Mouse (Mus musculus) embryonic fibroblast, embryonic 13.5 days (primary cell): ENCODE measurements around the gene Il6st. TPM values are rescaled to one million over a fixed set of nuclear protein-coding genes. Genes with fewer than 3 reads are reported as not detected.
A peak's percentile ranks its signal among the peaks of the same experiment; 100 is the strongest.

ENCODE experiments used
- H3K27ac ChIP-seq: 2 replicates; pipeline ENCODE4 v1.5.1; 2012; ENCODE audit warnings: low read length, control low read depth, inconsistent platforms; ENCODE audit not compliant: insufficient read depth
- H3K4me1 ChIP-seq: 2 replicates; pipeline ENCODE4 v1.6.1; 2011; ENCODE audit warnings: low read length; ENCODE audit not compliant: control insufficient read depth, insufficient read depth
- H3K4me3 ChIP-seq: 2 replicates; pipeline ENCODE4 v1.5.1; 2011; ENCODE audit warnings: mild to moderate bottlenecking, control low read depth, low read length; ENCODE audit not compliant: insufficient read depth
- CTCF ChIP-seq: IDR thresholded peaks from 2 replicates; pipeline ENCODE4 v1.5.1; 2011; ENCODE audit warnings: mild to moderate bottlenecking, control low read depth, low read length, moderate library complexity, borderline replicate concordance; ENCODE audit not compliant: insufficient read depth
- POLR2A ChIP-seq: IDR thresholded peaks from 2 replicates; pipeline ENCODE4 v1.6.1; 2011; ENCODE audit warnings: low read depth, mild to moderate bottlenecking, control low read depth, low read length, moderate library complexity
- polyA plus RNA-seq: library from polyadenylated mRNA; stranded (reverse); fragments of >200 nt; gene quantifications from 2 replicates; pipeline ENCODE4 v1.2.4, GENCODE M21; 2011; ENCODE audit warnings: low read depth; ENCODE audit not compliant: missing spikeins, insufficient read length

Gene Il6st
- polyA plus RNA-seq, 1 experiment: 515 TPM

DNA sequence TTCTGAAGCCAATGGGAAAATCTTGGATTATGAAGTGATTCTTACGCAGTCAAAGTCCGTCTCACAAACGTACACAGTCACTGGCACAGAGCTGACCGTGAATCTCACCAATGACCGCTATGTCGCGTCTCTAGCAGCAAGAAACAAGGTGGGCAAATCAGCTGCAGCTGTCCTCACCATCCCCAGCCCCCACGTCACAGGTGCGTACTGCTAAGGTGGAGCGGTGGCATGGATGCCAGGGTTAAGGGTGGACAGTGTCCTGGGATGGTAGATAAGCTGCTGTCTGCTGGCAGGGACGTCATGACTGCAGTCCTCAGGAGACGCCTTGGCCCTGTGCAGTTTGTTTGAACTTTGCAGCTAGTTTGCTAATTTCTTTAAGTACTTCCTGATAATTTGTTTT, 30.7 kb downstream of the Il6st start:
- H3K4me1 ChIP-seq: no peaks in the 10 kb centered on the region
- no peak overlapping the region for H3K4me3 ChIP-seq
- TF ChIP-seq POLR2A: no peak
- TF ChIP-seq CTCF: no peak
- no peak overlapping the region for H3K27ac ChIP-seq

DNA sequence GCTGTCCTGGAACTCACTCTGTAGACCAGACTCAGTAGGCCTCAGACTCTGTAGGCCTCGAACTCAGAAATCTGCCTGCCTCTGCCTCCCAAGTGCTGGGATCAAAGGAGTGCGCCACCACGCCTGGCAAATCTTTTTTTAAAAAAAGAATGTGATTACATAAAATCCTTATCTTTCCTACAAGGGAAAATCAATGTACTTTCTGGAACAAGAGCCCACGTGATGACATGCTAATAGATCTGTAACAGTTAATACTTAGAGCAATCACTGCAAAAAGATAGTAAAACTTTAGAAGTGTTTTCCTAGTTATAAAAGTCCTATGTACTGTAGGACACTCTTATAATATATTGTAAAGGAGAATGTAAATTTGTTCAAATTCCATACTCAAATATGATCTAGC, 36.2 kb downstream of the Il6st start:
- Histone ChIP-seq H3K27ac (no peak overlapping the region), H3K4me3 (no peak overlapping the region), H3K4me1 (no peaks in the 10 kb centered on the region)
- TF ChIP-seq CTCF (no peak), POLR2A (no peak)

DNA sequence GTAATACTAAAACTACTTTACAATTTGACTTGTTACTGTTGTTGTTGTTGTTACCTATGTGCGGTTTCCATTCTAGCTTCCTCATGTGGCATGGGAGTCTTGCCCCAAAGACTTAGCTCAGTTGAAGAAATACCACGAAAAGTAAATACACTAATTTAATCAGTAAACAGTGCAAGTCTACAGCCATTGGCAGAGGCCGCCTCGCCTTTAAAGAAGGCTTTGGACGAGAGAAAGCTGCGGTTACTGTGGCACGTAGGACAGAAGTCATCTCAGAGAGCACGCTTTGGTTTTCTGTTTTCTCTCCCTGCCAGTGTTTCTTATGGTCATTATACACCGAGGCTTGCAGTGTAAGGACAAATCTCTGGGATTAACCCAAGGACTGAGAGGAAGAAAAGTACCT, 36.6 kb downstream of the Il6st start:
- no peak for TF ChIP-seq CTCF
- TF ChIP-seq POLR2A: no peak
- Histone ChIP-seq H3K4me3 (no peak overlapping the region), H3K4me1 (no peaks in the 10 kb centered on the region), H3K27ac (no peak overlapping the region)

DNA sequence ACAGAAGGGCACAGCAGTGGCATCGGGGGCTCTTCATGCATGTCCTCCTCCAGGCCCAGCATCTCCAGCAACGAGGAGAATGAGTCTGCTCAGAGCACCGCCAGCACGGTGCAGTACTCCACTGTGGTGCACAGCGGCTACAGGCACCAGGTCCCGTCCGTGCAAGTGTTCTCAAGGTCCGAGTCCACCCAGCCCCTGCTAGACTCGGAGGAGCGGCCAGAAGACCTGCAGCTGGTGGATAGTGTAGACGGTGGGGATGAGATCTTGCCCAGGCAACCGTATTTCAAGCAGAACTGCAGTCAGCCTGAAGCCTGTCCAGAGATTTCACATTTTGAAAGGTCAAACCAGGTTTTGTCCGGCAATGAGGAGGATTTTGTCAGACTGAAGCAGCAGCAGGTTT, 40.0 kb downstream of the Il6st start:
- no peak overlapping the region for H3K4me3 ChIP-seq
- H3K27ac ChIP-seq: no peak overlapping the region
- no peaks in the 10 kb centered on the region; the same call in 1 of the 2 replicates for H3K4me1 ChIP-seq
- TF ChIP-seq CTCF (no peak), POLR2A (no peak)

DNA sequence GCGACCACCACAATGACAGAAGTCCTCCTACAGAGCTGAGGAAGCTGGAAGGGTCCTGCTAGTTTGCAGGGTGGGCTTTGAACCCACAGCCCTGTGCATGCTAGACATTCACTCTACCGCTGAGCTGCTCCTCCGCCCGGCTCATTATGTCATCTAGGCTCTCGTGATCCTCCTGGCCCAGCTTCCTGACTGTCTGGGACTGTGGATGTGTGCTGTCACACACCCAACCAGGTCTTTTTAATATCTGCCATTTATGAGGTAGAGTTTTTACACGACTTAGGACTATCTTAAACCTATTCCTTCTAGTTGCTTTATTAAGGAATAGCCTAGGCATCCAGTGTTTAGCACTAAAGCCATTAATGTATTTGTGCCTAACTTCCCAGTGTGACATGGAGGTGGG, 41.6 kb downstream of the Il6st start:
- TF ChIP-seq CTCF: no peak
- TF ChIP-seq POLR2A: no peak
- Histone ChIP-seq H3K4me3 (no peak overlapping the region), H3K4me1 (no peaks in the 10 kb centered on the region; the same call in 1 of the 2 replicates), H3K27ac (no peak overlapping the region)

DNA sequence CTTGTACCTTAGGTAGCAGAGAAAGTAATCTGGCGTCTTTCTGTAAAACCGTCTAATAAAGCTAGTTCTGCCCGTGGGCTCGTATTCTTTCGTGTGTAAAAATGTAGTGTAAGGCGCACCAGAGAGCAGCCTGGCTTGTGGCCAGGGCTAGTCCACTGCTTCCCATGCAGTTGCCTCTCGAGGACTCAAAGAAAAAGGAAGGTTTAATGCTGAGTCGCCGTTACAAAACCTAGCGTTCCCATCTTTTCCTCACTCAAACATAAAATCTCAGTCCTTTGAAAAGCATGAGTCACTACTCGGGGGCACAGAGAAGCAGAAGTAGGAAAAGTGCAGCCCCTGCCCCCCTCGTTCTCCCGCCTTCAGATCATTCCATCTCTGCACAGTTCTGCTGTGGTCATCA, 42.9 kb downstream of the Il6st start:
- no peak for TF ChIP-seq CTCF
- H3K27ac ChIP-seq: no peak overlapping the region
- H3K4me1 ChIP-seq: no peaks in the 10 kb centered on the region; the same call in 1 of the 2 replicates
- H3K4me3 ChIP-seq: no peak overlapping the region

DNA sequence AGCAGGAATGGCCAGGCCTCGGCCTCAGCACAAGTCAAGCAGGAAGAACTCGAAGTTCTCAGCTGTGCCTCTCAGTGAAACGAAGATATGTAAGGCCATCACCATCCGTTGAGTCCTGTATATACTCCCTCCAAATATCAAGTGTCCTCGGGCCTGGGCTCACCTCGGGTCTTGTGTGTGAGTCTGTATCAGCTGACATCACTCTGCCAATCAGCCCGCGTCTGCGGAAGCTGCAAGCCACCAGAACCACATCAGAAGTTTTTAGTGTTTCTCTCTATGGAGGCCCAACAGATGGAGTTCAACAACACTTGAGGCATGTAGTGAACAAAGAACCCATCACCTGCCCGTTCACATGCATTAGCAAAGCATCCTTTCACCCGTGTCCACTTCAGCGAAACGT, 43.8 kb downstream of the Il6st start:
- TF ChIP-seq POLR2A: no peak
- TF ChIP-seq CTCF: no peak
- Histone ChIP-seq H3K4me1 (no peaks in the 10 kb centered on the region; the same call in 1 of the 2 replicates), H3K4me3 (no peak overlapping the region), H3K27ac (no peak overlapping the region)

DNA sequence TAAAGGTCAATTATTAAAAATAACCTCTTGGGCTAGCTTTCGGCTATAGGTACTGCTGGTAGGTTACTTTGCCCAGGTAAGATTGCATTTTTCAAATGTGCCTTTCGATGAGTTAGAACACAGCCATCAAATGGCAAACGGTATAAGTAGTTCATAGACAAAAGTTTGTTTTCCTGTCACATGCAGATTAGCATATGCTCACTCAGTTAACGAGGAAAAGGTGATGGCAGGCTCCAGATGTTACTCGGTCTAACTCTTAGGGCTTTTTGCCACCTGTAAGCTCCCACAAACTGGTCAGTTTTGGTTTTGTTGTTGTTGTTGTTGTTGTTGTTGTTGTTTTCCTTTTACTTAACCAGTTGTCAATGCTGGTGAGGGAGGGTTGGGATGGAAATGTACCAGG, 44.6 kb downstream of the Il6st start:
- Histone ChIP-seq H3K4me3 (no peak overlapping the region), H3K4me1 (no peaks in the 10 kb centered on the region; the same call in 1 of the 2 replicates), H3K27ac (no peak overlapping the region)
- TF ChIP-seq CTCF (no peak), POLR2A (no peak)

DNA sequence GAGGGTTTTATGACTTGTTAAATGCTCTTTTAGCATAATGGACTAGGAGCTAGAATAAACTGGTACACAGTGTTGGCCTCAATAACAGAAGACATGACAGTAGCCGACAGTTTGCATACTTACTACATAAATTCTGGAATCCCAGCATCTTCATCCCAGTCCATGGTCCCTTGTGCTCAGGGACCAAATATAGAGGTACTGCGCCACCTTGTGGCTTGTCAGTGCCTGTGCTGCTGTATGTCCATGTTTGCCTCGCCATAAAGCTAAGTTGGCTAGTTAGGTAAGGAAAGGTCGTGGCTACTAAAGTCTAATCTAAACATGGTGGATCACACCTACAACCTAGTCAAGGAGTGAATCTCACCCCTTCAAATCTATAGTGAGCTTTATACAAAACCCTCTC, 45.6 kb downstream of the Il6st start:
- Histone ChIP-seq H3K27ac (no peak overlapping the region), H3K4me3 (no peak overlapping the region), H3K4me1 (no peaks in the 10 kb centered on the region; the same call in 1 of the 2 replicates)
- TF ChIP-seq CTCF: peak; percentile 91; the same call in 1 of the 2 replicates
- TF ChIP-seq POLR2A: no peak

DNA sequence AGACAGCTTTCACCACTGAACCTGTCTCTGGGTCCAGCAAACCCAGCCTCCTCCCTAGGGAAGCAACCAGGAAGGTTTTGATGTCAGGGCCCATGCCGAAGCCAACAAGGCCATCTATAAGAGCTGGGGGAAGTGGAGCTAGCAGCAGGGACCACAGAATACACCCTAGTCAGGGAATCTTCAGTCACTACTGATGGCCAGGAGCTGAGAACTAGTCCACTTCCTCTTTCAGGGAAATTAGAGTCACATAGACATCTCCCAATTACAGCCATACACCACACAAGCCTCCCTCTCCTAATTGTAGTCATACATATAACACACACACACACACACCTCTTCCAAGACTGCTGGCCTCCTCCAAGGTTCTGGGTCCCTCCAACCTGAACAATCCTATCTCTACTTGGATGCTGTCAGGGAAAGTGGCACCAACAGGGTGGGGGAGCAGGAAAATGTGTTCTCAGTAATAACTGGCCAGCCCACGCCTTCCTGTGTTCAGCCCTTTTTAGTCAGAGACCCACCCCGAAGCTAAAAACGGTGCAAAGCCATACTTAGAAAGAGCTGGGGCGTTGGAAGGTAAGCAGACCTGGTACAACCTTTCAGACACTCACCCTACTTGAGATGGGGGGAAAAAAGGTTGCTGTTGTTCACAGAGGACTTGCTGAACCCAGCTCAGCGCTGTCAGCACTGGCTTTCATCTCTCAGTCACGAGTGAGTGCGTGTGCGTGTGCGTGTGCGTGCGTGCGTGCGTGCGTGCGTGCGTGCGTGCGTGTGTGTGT, 46.8 kb downstream of the Il6st start:
- Histone ChIP-seq H3K4me3 (no peak overlapping the region), H3K27ac (0 out of 2 replicates have a peak overlapping the region, but pooled peaks have one; percentile 6), H3K4me1 (no peaks in the 10 kb centered on the region; the same call in 1 of the 2 replicates)
- TF ChIP-seq POLR2A (no peak), CTCF (no peak)
